Mouse (Mus musculus): Measurements from ENCODE around the gene Denr. TPM values are rescaled to one million over a fixed set of nuclear protein-coding genes. Genes with fewer than 3 reads are reported as not detected.
A peak's percentile ranks its signal among the peaks of the same experiment; 100 is the strongest.

Gene Denr
- total RNA-seq, 2 experiments from 2014 or later: 15.7 to 18.0 TPM

GRCm38 (mm10) chr5:123961046-123961445 lies 54.1 kb downstream of the Denr start:
- no peak for ATAC-seq (replicated peaks; ENCODE audit: low FRiP score, poor library complexity, severe bottlenecking)

DNA sequence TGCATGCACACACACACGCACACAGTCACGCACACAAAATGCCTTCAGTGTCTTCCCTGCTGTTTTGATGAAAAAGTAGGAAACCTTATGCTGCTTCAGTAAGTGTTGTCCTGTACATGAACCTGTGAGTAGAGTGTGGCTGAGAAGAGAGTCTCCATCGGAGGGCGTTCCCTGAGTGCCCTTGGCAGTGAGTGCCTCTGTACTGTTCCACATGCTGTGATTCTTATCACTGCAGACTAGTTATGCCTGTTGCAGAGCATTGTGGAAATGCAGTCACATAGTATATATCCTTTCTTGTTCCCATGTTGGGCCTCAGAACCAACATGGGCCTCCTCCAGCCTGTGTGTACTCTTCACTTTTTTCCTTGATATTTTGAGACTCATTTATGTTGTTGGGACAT lies 57.2 kb downstream of the Denr start:
- ATAC-seq (replicated peaks; ENCODE audit: low FRiP score, poor library complexity, severe bottlenecking): no peak

DNA sequence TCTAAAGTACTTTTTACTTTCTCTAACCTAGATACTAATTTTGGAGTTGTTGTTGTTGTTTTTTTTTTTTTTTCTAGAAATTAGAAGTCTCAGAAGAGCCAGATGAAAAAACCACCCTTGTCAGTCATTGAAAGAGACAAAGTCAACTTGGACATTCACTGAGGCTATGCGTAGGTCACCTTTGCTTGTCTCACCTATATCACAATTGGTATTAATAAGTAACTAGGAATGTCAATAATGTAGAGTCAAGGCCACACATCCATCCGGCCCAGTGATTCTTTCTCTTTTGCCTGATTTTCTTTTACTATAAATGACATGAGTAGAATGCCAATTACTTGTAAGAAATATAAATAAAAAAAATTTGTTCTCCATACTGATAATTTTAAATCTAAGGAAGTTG lies 59.8 kb downstream of the Denr start:
- no peak for ATAC-seq (replicated peaks; ENCODE audit: low FRiP score, poor library complexity, severe bottlenecking)

- no peak for ATAC-seq (replicated peaks; ENCODE audit: low FRiP score, poor library complexity, severe bottlenecking)
Measured at GRCm38 (mm10) chr5:123968468-123968867, 61.5 kb downstream of the Denr start.

- ATAC-seq (replicated peaks; ENCODE audit: low FRiP score, poor library complexity, severe bottlenecking): no peak
Measured at GRCm38 (mm10) chr5:123969216-123969615, 62.2 kb downstream of the Denr start.

- no peak for ATAC-seq (replicated peaks; ENCODE audit: low FRiP score, poor library complexity, severe bottlenecking)
Measured at GRCm38 (mm10) chr5:123970576-123970975, 63.6 kb downstream of the Denr start.

- no peak for ATAC-seq (replicated peaks; ENCODE audit: low FRiP score, poor library complexity, severe bottlenecking)
Measured at GRCm38 (mm10) chr5:123972453-123972852, 65.5 kb downstream of the Denr start.

DNA sequence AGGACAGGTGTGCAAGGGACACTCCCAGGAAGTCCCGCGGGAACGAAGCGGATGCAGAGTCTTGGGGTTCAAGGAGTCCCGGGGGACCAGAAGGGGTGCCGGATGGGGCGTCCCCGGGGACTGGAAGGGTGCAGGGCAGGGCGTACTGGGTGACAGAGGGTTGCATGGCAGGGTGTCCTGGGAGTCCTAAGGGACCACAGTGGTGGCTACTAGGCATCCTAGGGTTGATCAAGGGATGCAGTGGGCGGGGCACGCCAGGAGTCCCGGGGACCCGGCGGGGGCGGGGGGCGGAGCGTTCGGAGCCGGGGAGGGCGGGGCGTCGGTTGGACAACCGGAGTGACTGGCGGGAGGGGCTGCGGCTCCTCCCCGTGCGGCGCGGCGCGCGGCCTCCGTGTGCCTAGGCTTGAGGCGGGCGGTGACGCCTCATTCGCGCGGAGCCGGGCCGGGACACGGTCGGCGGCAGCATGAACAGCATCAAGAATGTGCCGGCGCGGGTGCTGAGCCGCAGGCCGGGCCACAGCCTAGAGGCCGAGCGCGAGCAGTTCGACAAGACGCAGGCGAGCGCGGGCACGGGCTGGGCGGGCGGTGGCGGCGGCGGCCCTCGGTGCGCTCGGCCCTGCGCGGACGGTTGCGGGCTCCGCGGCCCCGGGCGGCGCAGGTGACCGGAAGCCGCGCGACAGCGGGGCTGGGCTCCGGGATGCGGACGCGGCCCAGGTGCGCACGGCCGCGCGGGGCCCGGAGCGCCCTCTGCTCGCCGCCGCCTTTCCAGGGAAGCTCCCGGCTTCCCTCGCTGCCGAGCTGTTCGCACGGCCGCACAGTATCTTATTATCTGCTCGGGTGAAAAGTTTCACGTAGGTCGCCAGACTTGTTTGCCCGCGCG lies 66.6 kb downstream of the Denr start, which contains the start of gene Hip1r:
TSS of gene Hip1r (plus strand) at position 330 of the 880 bp plus-strand sequence.
- ATAC-seq (replicated peaks; ENCODE audit: low FRiP score, poor library complexity, severe bottlenecking): peak; percentile 78

GRCm38 (mm10) chr5:123974179-123974485 lies 67.2 kb downstream of the Denr start:
- ATAC-seq (replicated peaks; ENCODE audit: low FRiP score, poor library complexity, severe bottlenecking): no peak

DNA sequence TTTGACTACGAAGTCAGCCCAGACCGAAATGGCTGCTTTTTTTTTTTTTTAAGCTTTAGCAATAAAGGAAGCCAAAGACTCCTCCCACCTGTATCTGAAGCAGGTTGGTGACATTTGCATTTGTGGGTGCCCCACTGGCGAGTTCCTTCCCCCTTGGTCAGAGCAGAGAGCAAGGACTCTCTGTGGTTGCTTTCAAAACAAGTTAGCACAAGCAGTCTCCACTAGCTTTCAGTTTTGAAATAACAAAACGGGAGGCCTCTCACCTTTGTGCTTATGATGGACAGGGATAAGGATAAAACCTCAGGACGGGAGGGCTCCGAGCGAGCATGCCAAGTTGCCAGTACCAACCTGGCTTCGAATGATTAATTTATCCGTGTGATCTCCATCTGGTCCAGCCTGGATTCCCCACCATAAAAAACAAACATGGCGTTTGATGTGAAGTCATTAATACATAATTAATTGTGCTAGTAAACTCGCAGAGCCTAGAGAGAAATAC lies 67.7 kb downstream of the Denr start:
- ATAC-seq (replicated peaks; ENCODE audit: low FRiP score, poor library complexity, severe bottlenecking): no peak

- ATAC-seq (replicated peaks; ENCODE audit: low FRiP score, poor library complexity, severe bottlenecking): no peak
Measured at GRCm38 (mm10) chr5:123975668-123976180, 68.7 kb downstream of the Denr start.

DNA sequence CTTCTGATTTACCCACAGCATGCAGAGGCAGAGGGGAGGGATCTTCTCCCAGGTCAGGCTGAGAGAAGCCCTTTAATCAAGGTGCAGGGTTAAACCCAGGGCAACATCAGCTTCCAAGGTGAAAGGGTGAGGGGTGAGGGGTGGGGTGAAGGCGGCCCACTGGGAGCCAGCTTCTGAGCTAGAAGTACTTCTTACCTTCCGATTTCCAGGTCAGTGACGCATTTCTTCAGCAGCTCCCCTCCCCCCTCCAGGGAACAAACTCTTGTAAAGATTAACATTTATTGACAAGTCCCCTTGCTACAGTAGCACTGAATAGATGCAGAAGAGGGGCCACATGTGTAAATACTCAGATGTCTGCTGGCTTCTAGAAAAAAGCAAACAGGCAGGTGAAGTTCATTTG lies 70.3 kb downstream of the Denr start:
- ATAC-seq (replicated peaks; ENCODE audit: low FRiP score, poor library complexity, severe bottlenecking): no peak

GRCm38 (mm10) chr5:123978131-123978530 lies 71.2 kb downstream of the Denr start:
- no peak for ATAC-seq (replicated peaks; ENCODE audit: low FRiP score, poor library complexity, severe bottlenecking)

Other genes with a start within 250 kb of the Denr start
- 19.5 and 28.1 TPM in 2 replicates for gene Clip1, start 222.6 kb upstream of the Denr start, total RNA-seq (2015; ENCODE audit: low replicate concordance)
- gene Clip1, start 222.6 kb upstream of the Denr start, total RNA-seq (2017; ENCODE audit: low replicate concordance): 15.1 and 21.3 TPM in 2 replicates
- 68.8 and 69.6 TPM in 2 replicates for gene Zcchc8, start 186.1 kb upstream of the Denr start, total RNA-seq (2015; ENCODE audit: low replicate concordance)
- 120 and 155 TPM in 2 replicates for gene Zcchc8, start 186.1 kb upstream of the Denr start, total RNA-seq (2017; ENCODE audit: low replicate concordance)
- 112 and 156 TPM in 2 replicates for gene Rsrc2, start 157.8 kb upstream of the Denr start, total RNA-seq (2015; ENCODE audit: low replicate concordance)
- gene Rsrc2, start 157.8 kb upstream of the Denr start, total RNA-seq (2017; ENCODE audit: low replicate concordance): 185 and 272 TPM in 2 replicates
- gene Kntc1, start 157.5 kb upstream of the Denr start, total RNA-seq (2015; ENCODE audit: low replicate concordance): 152 and 208 TPM in 2 replicates
- 122 and 174 TPM in 2 replicates for gene Kntc1, start 157.5 kb upstream of the Denr start, total RNA-seq (2017; ENCODE audit: low replicate concordance)
- gene Hcar2, start 41.7 kb upstream of the Denr start, total RNA-seq (2015; ENCODE audit: low replicate concordance): 6.5 TPM in 1 of 2 replicates, not detected in the other
- gene Hcar2, start 41.7 kb upstream of the Denr start, total RNA-seq (2017; ENCODE audit: low replicate concordance): 1.3 and 5.7 TPM in 2 replicates
- gene Hcar1, start 27.2 kb upstream of the Denr start, total RNA-seq (2015; ENCODE audit: low replicate concordance): not detected in 2 replicates
- not detected in 2 replicates for gene Hcar1, start 27.2 kb upstream of the Denr start, total RNA-seq (2017; ENCODE audit: low replicate concordance)
- gene Gm43518, start 20.2 kb downstream of the Denr start, total RNA-seq (2015; ENCODE audit: low replicate concordance): not detected in 2 replicates
- gene Gm43518, start 20.2 kb downstream of the Denr start, total RNA-seq (2017; ENCODE audit: low replicate concordance): not detected in 2 replicates
- 2.2 and 15.9 TPM in 2 replicates for gene Ccdc62, start 23.5 kb downstream of the Denr start, total RNA-seq (2015; ENCODE audit: low replicate concordance)
- 0.39 TPM in 1 of 2 replicates, not detected in the other for gene Ccdc62, start 23.5 kb downstream of the Denr start, total RNA-seq (2017; ENCODE audit: low replicate concordance)
- gene Hip1r, start 66.5 kb downstream of the Denr start, total RNA-seq (2015; ENCODE audit: low replicate concordance): 0.84 and 2.2 TPM in 2 replicates
- gene Hip1r, start 66.5 kb downstream of the Denr start, total RNA-seq (2017; ENCODE audit: low replicate concordance): 8.2 and 18.2 TPM in 2 replicates
- 15.5 TPM in 2 replicates for gene Vps37b, start 125.1 kb downstream of the Denr start, total RNA-seq (2015; ENCODE audit: low replicate concordance)
- gene Vps37b, start 125.1 kb downstream of the Denr start, total RNA-seq (2017; ENCODE audit: low replicate concordance): 7.3 and 9.6 TPM in 2 replicates
- gene Abcb9, start 188.6 kb downstream of the Denr start, total RNA-seq (2015; ENCODE audit: low replicate concordance): 22.3 and 24.7 TPM in 2 replicates
- gene Abcb9, start 188.6 kb downstream of the Denr start, total RNA-seq (2017; ENCODE audit: low replicate concordance): 23.8 and 25.2 TPM in 2 replicates
- gene Ogfod2, start 205.1 kb downstream of the Denr start, total RNA-seq (2015; ENCODE audit: low replicate concordance): 2.5 TPM in 1 of 2 replicates, not detected in the other
- gene Ogfod2, start 205.1 kb downstream of the Denr start, total RNA-seq (2017; ENCODE audit: low replicate concordance): 3.5 and 15.1 TPM in 2 replicates
- 22.6 and 57.3 TPM in 2 replicates for gene Arl6ip4, start 208.9 kb downstream of the Denr start, total RNA-seq (2015; ENCODE audit: low replicate concordance)
- gene Arl6ip4, start 208.9 kb downstream of the Denr start, total RNA-seq (2017; ENCODE audit: low replicate concordance): 21.8 and 56.7 TPM in 2 replicates

All from erythroid progenitor cell, adult 5-6 weeks (primary cell).